Mouse (Mus musculus): ENCODE measurements around the gene Elmsan1.

GRCm38 (mm10) chr12:84210288-84210687 lies 8.4 kb downstream of the Elmsan1 start:
- no peak for TF ChIP-seq CTCF (IDR thresholded peaks at IDR 0.05; ENCODE audit: borderline replicate concordance, control insufficient read depth, extremely low read depth, insufficient read depth, low read length, poor library complexity)
- TF ChIP-seq POLR2A (IDR thresholded peaks at IDR 0.05; ENCODE audit: control insufficient read depth, extremely low read depth, insufficient read depth, low read length, poor library complexity), result no peak
